Mouse (Mus musculus) thymus, postnatal 4 days (tissue): ENCODE results near the gene Lifr.

Experiments used
- DNase-seq: peaks from one replicate; pipeline ENCODE4 v3.0.0; 2021

The Lifr gene

GRCm38 (mm10) chr15:7090211-7090765 lies at the start of gene Lifr:
Gene Lifr (plus strand): TSS chr15:7090614.
- DNase-seq = no peak

GRCm38 (mm10) chr15:7044081-7044749 lies 46.2 kb upstream of the Lifr start:
- no peak for DNase-seq

GRCm38 (mm10) chr15:7045056-7045455 lies 45.4 kb upstream of the Lifr start:
- DNase-seq = no peak

GRCm38 (mm10) chr15:7047931-7048330 lies 42.5 kb upstream of the Lifr start:
- no peak for DNase-seq

GRCm38 (mm10) chr15:7048916-7049315 lies 41.5 kb upstream of the Lifr start:
- no peak for DNase-seq

- DNase-seq = no peak
Observed at GRCm38 (mm10) chr15:7051666-7052065, 38.7 kb upstream of the Lifr start.

- no peak for DNase-seq
Observed at GRCm38 (mm10) chr15:7052117-7052516, 38.3 kb upstream of the Lifr start.

- DNase-seq = no peak
Observed at GRCm38 (mm10) chr15:7056851-7057250, 33.6 kb upstream of the Lifr start.

- no peak for DNase-seq
Observed at GRCm38 (mm10) chr15:7060522-7060921, 29.9 kb upstream of the Lifr start.

- DNase-seq = no peak
Observed at GRCm38 (mm10) chr15:7061995-7062697, 28.3 kb upstream of the Lifr start.

GRCm38 (mm10) chr15:7062698-7063009 lies 27.8 kb upstream of the Lifr start:
- DNase-seq = no peak

GRCm38 (mm10) chr15:7063521-7064240 lies 26.7 kb upstream of the Lifr start:
- DNase-seq = no peak

GRCm38 (mm10) chr15:7064992-7065523 lies 25.4 kb upstream of the Lifr start:
- no peak for DNase-seq

- no peak for DNase-seq
Observed at GRCm38 (mm10) chr15:7065624-7066023, 24.8 kb upstream of the Lifr start.

GRCm38 (mm10) chr15:7066752-7067151 lies 23.7 kb upstream of the Lifr start:
- no peak for DNase-seq

- DNase-seq = no peak
Observed at GRCm38 (mm10) chr15:7069374-7069773, 21.0 kb upstream of the Lifr start.

GRCm38 (mm10) chr15:7070199-7070794 lies 20.1 kb upstream of the Lifr start:
- no peak for DNase-seq

GRCm38 (mm10) chr15:7073269-7073668 lies 17.1 kb upstream of the Lifr start:
- no peak for DNase-seq

- DNase-seq = no peak
Observed at GRCm38 (mm10) chr15:7075185-7075584, 15.2 kb upstream of the Lifr start.

- DNase-seq = no peak
Observed at GRCm38 (mm10) chr15:7078356-7078755, 12.1 kb upstream of the Lifr start.

GRCm38 (mm10) chr15:7079631-7080337 lies 10.6 kb upstream of the Lifr start:
- no peak for DNase-seq

GRCm38 (mm10) chr15:7080916-7081626 lies 9.3 kb upstream of the Lifr start:
- DNase-seq = no peak
